Mouse (Mus musculus) heart, postnatal 0 days (tissue): ENCODE data around the gene Plxnb1. TPM values are rescaled to one million over a fixed set of nuclear protein-coding genes. Genes with fewer than 3 reads are reported as not detected.
A peak's percentile ranks its signal among the peaks of the same experiment; 100 is the strongest.

ENCODE experiments used
- ATAC-seq: fragments of 200-750 bp; cut with Nextera tagmentation; 2 replicates; pipeline ENCODE4 v1.8.0; 2017; ENCODE audit warnings: low read depth, moderate number of reproducible peaks, moderate library complexity; ENCODE audit not compliant: insufficient read depth
- DNase-seq: peaks from one replicate; pipeline ENCODE4 v3.0.0-alpha.2; 2016; ENCODE audit warnings: low spot score
- H3K27ac ChIP-seq: fragments of 300-500 bp; sonication (generic); 2 replicates; pipeline ENCODE4 v1.5.1; 2014; ENCODE audit warnings: low read depth, mild to moderate bottlenecking
- H3K27me3 ChIP-seq: fragments of 300-500 bp; sonication (generic); 2 replicates; pipeline ENCODE4 v1.6.1; 2014; ENCODE audit warnings: low read length, mixed read lengths; ENCODE audit not compliant: control insufficient read depth, insufficient read depth
- H3K36me3 ChIP-seq: fragments of 300-500 bp; sonication (generic); replicated peaks from 2 replicates; pipeline ENCODE4 v1.6.1; 2014; ENCODE audit warnings: low read length, mixed read lengths; ENCODE audit not compliant: control insufficient read depth, insufficient read depth
- H3K4me1 ChIP-seq: fragments of 300-500 bp; sonication (generic); 2 replicates; pipeline ENCODE4 v1.6.1; 2014; ENCODE audit warnings: antibody characterized with exemption; ENCODE audit not compliant: control insufficient read depth, insufficient read depth
- H3K4me2 ChIP-seq: fragments of 300-500 bp; sonication (generic); 2 replicates; pipeline ENCODE4 v1.6.1; 2014; ENCODE audit warnings: low read depth, mild to moderate bottlenecking, low read length, moderate library complexity
- H3K4me3 ChIP-seq: fragments of 300-500 bp; sonication (generic); 2 replicates; pipeline ENCODE4 v1.5.1; 2014; ENCODE audit warnings: low read depth, low read length
- H3K9ac ChIP-seq: fragments of 300-500 bp; sonication (generic); replicated peaks from 2 replicates; pipeline ENCODE4 v1.6.1; 2014; ENCODE audit warnings: low read depth, low read length, mixed read lengths
- H3K9me3 ChIP-seq: fragments of 300-500 bp; sonication (generic); replicated peaks from 2 replicates; pipeline ENCODE4 v1.6.1; 2016; ENCODE audit warnings: low read length; ENCODE audit not compliant: control insufficient read depth
- CTCF ChIP-seq: IDR thresholded peaks from 2 replicates; pipeline ENCODE4 v1.5.1; 2016; ENCODE audit warnings: antibody characterized with exemption, control low read depth, low read depth
- EP300 ChIP-seq: IDR thresholded peaks from 2 replicates; pipeline ENCODE4 v1.6.1; 2016; ENCODE audit warnings: antibody characterized with exemption, low read depth
- WGBS: fragments of 180-500 bp; shearing (Covaris S2); extraction: QIAGEN DNeasy Blood & Tissue Kit; methylation state at CpG from one replicate; pipeline ENCODE4 v1.1.7; 2014; 5-methylcytosine and 5-hydroxymethylcytosine counted together
- polyA plus RNA-seq: library from polyadenylated mRNA; unstranded; fragments of >200 nt; fragmentation: Nextera tagmentation; extraction: Ambion mirVana; gene quantifications from 2 replicates; pipeline ENCODE4 v1.2.1, GENCODE M21; 2015
- total RNA-seq: library from RNA; depleted of rRNA; stranded (reverse); fragments of >200 nt; gene quantifications from 2 replicates; pipeline ENCODE4 v1.2.3, GENCODE M21; 2014; ENCODE audit warnings: low replicate concordance

The Plxnb1 gene
- total and polyA plus RNA-seq, 2 experiments from 2014 or later, result 3.0 to 54.3 TPM

DNA sequence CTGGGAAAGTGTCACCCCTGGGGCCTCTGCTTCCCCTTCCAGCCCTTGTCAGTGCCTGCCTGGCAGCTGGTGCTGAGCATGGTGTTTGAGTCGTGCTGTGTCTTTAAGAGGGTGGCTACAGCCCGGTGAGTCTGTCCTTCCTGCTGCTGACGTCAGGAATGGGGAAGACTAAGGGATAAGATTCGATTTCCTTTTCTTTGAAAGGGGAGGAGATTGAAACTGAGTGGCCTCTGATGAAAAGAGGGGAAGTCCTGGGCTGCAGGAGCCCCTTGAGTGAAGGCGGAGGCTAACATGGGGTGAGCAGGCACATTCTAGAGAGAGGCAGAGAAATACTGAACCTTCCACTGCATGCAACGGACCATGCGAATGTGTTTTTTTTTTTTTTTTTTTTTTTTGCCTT is 40.5 kb upstream of the Plxnb1 start:
- WGBS, result 6% methylated on average over 6 of the region's 7 CpGs
- H3K9ac ChIP-seq, result peak overlapping the region; percentile 3

DNA sequence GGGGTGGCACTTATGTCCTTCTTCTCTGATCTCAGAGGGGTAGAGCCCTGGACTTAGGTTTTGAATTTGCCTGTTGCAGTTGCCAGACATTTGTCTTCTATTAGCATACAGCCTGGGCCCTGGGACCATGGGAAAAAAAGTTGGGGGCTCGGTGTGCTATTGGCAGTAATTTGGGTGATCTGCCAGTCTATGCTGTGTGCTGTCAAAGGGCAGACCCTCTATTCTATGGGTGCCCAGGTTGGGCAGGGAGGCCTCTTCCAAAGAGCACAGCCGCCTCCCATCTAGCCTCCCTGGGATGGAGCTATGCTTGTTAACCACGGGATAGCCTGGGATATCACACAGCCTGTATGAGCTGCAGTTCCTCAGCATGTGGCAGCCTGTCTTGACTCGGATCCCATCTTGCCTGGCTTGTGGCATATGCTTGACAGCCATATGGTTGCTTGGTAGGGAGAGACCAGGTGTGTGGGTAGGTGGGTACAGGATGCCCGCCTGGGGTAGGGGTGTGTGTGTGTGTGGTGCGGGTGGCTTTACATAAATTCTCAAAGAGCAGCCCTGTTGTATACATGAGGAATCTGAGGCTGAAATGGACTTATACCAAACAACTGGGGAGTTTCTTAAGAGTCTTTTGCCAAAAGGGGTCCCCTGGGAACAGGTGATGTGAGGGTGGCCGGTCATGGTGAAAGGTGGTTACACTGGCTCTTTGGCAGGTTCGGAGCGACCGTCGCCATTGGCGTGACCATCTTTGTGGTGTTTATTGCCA is 39.7 kb upstream of the Plxnb1 start:
- Histone ChIP-seq H3K9ac (peak overlapping the region; percentile 3), H3K36me3 (peaks cover 41% of the 10 kb centered on the region)

More for the DNA sequence above, 40.5 kb upstream of the Plxnb1 start:
- H3K4me2 ChIP-seq, result peak overlapping the region; percentile 55
- H3K36me3 ChIP-seq, result peaks cover 43% of the 10 kb centered on the region
- TF ChIP-seq CTCF (no peak), EP300 (no peak)
- H3K9me3 ChIP-seq, result no peaks in the 10 kb centered on the region
- no peaks in the 10 kb centered on the region for H3K27me3 ChIP-seq
- H3K27ac ChIP-seq, result peak overlapping the region; percentile 83
- H3K4me3 ChIP-seq, result peak overlapping the region; percentile 33
- 0 out of 2 replicates have a peak, but pooled peaks cover 16% of the 10 kb centered on the region for H3K4me1 ChIP-seq
- ATAC-seq, result peak; percentile 71
- peak; percentile 85 for DNase-seq

DNA sequence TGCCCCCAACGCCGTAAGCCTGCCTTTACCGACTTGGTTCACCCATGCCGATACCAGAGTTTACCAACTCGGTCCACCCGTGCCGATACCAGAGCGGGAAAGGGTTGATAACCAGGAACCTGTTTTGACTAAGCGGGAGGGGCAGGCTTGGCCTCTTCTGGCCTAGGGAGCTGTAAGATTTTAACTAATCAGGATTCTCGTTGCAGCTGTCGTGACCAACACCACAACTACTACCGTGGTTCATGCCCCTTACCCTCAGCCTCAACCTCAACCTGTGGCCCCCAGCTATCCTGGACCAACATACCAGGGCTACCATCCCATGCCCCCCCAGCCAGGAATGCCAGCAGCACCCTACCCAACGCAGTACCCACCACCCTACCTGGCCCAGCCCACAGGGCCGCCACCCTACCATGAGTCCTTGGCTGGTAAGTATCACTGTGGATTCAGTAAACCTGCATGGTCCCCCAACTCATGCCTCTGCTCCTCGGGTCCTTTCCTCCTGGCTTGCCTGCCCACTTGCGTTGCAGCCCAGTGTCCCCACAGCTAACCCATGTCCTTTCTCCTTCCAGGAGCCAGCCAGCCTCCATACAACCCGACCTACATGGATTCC is 39.0 kb upstream of the Plxnb1 start:
- H3K27ac ChIP-seq, result no peak overlapping the region
- DNase-seq (no peak), ATAC-seq (no peak)
- 90% methylated on average over 17 of the region's 17 CpGs for WGBS
- H3K27me3 ChIP-seq, result no peaks in the 10 kb centered on the region
- H3K4me2 ChIP-seq, result no peak overlapping the region
- 0 out of 2 replicates have a peak, but pooled peaks cover 16% of the 10 kb centered on the region for H3K4me1 ChIP-seq
- no peak overlapping the region for H3K9ac ChIP-seq
- H3K36me3 ChIP-seq, result peaks cover 41% of the 10 kb centered on the region
- no peak overlapping the region for H3K4me3 ChIP-seq
- no peak for TF ChIP-seq CTCF
- TF ChIP-seq EP300, result no peak
- H3K9me3 ChIP-seq, result no peaks in the 10 kb centered on the region

More for the DNA sequence above, 39.7 kb upstream of the Plxnb1 start:
- Histone ChIP-seq H3K27me3 (no peaks in the 10 kb centered on the region), H3K9me3 (no peaks in the 10 kb centered on the region), H3K27ac (peak overlapping the region; percentile 83), H3K4me1 (0 out of 2 replicates have a peak, but pooled peaks cover 16% of the 10 kb centered on the region), H3K4me2 (peak overlapping the region; percentile 55), H3K4me3 (peak overlapping the region; percentile 33)
- DNase-seq (no peak), ATAC-seq (no peak)
- 88% methylated on average over 12 of the region's 12 CpGs for WGBS
- no peak for TF ChIP-seq CTCF
- no peak for TF ChIP-seq EP300

DNA sequence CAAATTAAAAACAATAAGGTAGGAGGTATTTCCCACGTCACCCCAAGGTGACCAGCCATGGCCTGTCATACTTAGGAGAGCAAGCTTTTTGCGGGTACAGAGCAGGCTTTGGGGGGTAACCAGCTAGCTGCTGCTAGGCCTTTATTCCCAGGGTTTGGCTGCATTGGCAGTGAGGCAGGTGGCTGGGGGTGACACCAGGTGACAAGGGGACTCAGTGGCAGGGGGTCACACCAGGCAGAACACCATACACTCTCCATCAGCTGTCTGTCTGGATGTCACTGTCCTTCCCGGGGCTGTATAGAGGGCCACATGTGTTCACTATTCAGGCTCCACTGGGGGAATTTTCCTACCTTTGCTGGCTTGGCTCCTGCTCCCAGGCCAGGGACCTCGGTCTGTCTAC is 38.3 kb upstream of the Plxnb1 start:
- no peaks in the 10 kb centered on the region for H3K9me3 ChIP-seq
- no peaks in the 10 kb centered on the region for H3K27me3 ChIP-seq
- H3K9ac ChIP-seq, result no peak overlapping the region
- H3K27ac ChIP-seq, result no peak overlapping the region
- 0 out of 2 replicates have a peak, but pooled peaks cover 16% of the 10 kb centered on the region for H3K4me1 ChIP-seq
- peaks cover 37% of the 10 kb centered on the region for H3K36me3 ChIP-seq
- H3K4me3 ChIP-seq, result no peak overlapping the region
- TF ChIP-seq EP300, result no peak
- TF ChIP-seq CTCF, result no peak
- ATAC-seq (no peak), DNase-seq (no peak)
- 74% methylated on average over 4 of the region's 4 CpGs for WGBS
- H3K4me2 ChIP-seq, result no peak overlapping the region

DNA sequence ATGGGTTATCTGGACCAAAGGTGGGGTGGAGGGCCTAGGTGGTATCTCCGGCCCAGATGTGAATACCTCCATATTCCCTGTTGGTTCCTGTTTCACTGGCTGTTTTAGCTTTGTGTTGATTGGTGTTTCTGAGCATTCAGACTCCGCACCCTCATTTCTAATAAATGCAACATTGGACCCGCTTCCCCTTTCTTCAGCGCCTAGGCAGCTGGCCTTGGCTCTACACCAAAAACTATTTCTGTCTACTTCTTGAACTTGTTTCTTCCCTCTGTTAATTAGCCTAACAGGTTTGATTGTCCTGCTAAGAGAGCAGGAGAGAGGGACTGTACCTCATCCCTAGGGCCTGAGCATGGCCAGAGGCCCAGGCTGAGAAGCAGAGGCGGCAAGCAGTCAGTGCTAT is 37.6 kb upstream of the Plxnb1 start:
- no peak overlapping the region for H3K4me2 ChIP-seq
- no peak overlapping the region; the same call in 1 of the 2 replicates for H3K9ac ChIP-seq
- H3K27me3 ChIP-seq, result no peaks in the 10 kb centered on the region
- WGBS, result 85% methylated on average over 5 of the region's 5 CpGs
- no peak for DNase-seq
- no peak overlapping the region for H3K4me3 ChIP-seq
- peaks cover 35% of the 10 kb centered on the region for H3K36me3 ChIP-seq
- H3K27ac ChIP-seq, result no peak overlapping the region
- TF ChIP-seq CTCF, result no peak
- no peak for TF ChIP-seq EP300
- 0 out of 2 replicates have a peak, but pooled peaks cover 16% of the 10 kb centered on the region for H3K4me1 ChIP-seq
- H3K9me3 ChIP-seq, result no peaks in the 10 kb centered on the region
- ATAC-seq, result no peak
